Mouse (Mus musculus) hindbrain, embryonic 16.5 days (tissue): ENCODE data around the gene Upf1. TPM values are rescaled to one million over a fixed set of nuclear protein-coding genes. Genes with fewer than 3 reads are reported as not detected.

ENCODE experiments used
- ATAC-seq: fragments of 200-750 bp; cut with Nextera tagmentation; 2 replicates; pipeline ENCODE4 v1.8.0; 2017; ENCODE audit warnings: moderate TSS enrichment, moderate library complexity
- H3K27ac ChIP-seq: fragments of 300-500 bp; sonication (generic); 2 replicates; pipeline ENCODE4 v1.5.1; 2014; ENCODE audit warnings: low read depth, mild to moderate bottlenecking, control low read depth, low read length, moderate library complexity
- H3K27me3 ChIP-seq: fragments of 300-500 bp; sonication (generic); replicated peaks from 2 replicates; pipeline ENCODE4 v1.6.1; 2014; ENCODE audit warnings: low read length; ENCODE audit not compliant: control insufficient read depth, insufficient read depth
- H3K36me3 ChIP-seq: fragments of 300-500 bp; sonication (generic); 2 replicates; pipeline ENCODE4 v1.6.1; 2014; ENCODE audit warnings: mild to moderate bottlenecking, low read length, moderate library complexity, mixed read lengths; ENCODE audit not compliant: control insufficient read depth, insufficient read depth
- H3K4me1 ChIP-seq: fragments of 300-500 bp; sonication (generic); 2 replicates; pipeline ENCODE4 v1.6.1; 2014; ENCODE audit warnings: low read depth, low read length; ENCODE audit not compliant: control insufficient read depth, insufficient read depth
- H3K4me2 ChIP-seq: fragments of 300-500 bp; sonication (generic); 2 replicates; pipeline ENCODE4 v1.6.1; 2014; ENCODE audit warnings: mild to moderate bottlenecking, low read length, control low read depth, moderate library complexity
- H3K4me3 ChIP-seq: fragments of 300-500 bp; sonication (generic); 2 replicates; pipeline ENCODE4 v1.5.1; 2014; ENCODE audit warnings: mild to moderate bottlenecking, low read length, control low read depth, moderate library complexity
- H3K9ac ChIP-seq: fragments of 300-500 bp; sonication (generic); 2 replicates; pipeline ENCODE4 v1.6.1; 2014; ENCODE audit warnings: low read depth, mild to moderate bottlenecking, control low read depth, low read length, moderate library complexity
- H3K9me3 ChIP-seq: fragments of 300-500 bp; sonication (generic); 2 replicates; pipeline ENCODE4 v1.6.1; 2014; ENCODE audit warnings: mild to moderate bottlenecking, low read length, moderate library complexity; ENCODE audit not compliant: control insufficient read depth
- WGBS: fragments of 180-500 bp; shearing (Covaris S2); extraction: QIAGEN DNeasy Blood & Tissue Kit; methylation state at CpG from one replicate; pipeline ENCODE4 v1.1.7; 2014; 5-methylcytosine and 5-hydroxymethylcytosine counted together
- polyA plus RNA-seq: library from polyadenylated mRNA; unstranded; fragments of >200 nt; fragmentation: Nextera tagmentation; extraction: Ambion mirVana; gene quantifications from 2 replicates; pipeline ENCODE4 v1.2.1, GENCODE M21; 2015

Upf1 gene
- polyA plus RNA-seq, 1 experiment from 2014 or later = 7.4 TPM

DNA sequence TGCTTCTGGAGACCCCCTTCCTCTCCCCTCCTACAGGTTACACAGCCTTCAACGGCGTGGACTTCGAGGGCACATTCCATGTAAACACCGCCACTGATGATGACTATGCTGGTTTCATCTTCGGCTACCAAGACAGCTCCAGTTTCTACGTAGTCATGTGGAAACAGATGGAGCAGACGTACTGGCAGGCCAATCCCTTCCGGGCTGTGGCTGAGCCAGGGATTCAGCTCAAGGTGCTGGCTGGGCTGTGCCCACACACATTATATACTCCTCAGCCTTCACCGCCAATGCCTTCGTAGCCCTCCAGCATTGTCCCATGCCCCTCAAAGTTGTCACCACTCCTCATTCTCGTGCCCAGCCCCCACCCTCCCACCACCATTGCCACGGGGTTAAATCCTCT is 27.0 kb upstream of the Upf1 start:
- no peak for ATAC-seq
- Histone ChIP-seq H3K4me1 (peaks cover 5% of the 10 kb centered on the region; the same call in 1 of the 2 replicates), H3K27ac (no peak overlapping the region), H3K4me3 (no peak overlapping the region), H3K9me3 (no peaks in the 10 kb centered on the region), H3K9ac (no peak overlapping the region), H3K4me2 (no peak overlapping the region), H3K36me3 (peaks cover 9% of the 10 kb centered on the region), H3K27me3 (peaks cover 42% of the 10 kb centered on the region)
- 88% methylated on average over 12 of the region's 12 CpGs for WGBS

- peaks cover 2% of the 10 kb centered on the region; the same call in 1 of the 2 replicates for H3K36me3 ChIP-seq
- ATAC-seq = no peak
- 10% methylated on average over 15 of the region's 15 CpGs for WGBS
- H3K4me3 ChIP-seq = no peak overlapping the region
- no peak overlapping the region for H3K4me2 ChIP-seq
- no peak overlapping the region for H3K9ac ChIP-seq
- H3K27ac ChIP-seq = no peak overlapping the region
- peaks cover 19% of the 10 kb centered on the region; the same call in 1 of the 2 replicates for H3K4me1 ChIP-seq
- H3K9me3 ChIP-seq = peaks cover 3% of the 10 kb centered on the region; the same call in 1 of the 2 replicates
- H3K27me3 ChIP-seq = peaks cover 72% of the 10 kb centered on the region
These were observed 24.0 kb upstream of the Upf1 start for GRCm38 (mm10) chr8:70377049-70377448.

- peaks cover 19% of the 10 kb centered on the region; the same call in 1 of the 2 replicates for H3K4me1 ChIP-seq
- 8% methylated on average over 36 of the region's 37 CpGs for WGBS
- ATAC-seq = no peak
- H3K9ac ChIP-seq = peak overlapping the region; percentile 8
- H3K4me3 ChIP-seq = peak overlapping the region; percentile 6; the same call in 1 of the 2 replicates
- peaks cover 78% of the 10 kb centered on the region for H3K27me3 ChIP-seq
- no peak overlapping the region; the same call in 1 of the 2 replicates for H3K4me2 ChIP-seq
- H3K36me3 ChIP-seq = peaks cover 2% of the 10 kb centered on the region; the same call in 1 of the 2 replicates
- H3K9me3 ChIP-seq = peaks cover 3% of the 10 kb centered on the region; the same call in 1 of the 2 replicates
- H3K27ac ChIP-seq = no peak overlapping the region
These were observed 23.2 kb upstream of the Upf1 start for GRCm38 (mm10) chr8:70376275-70376741.

DNA sequence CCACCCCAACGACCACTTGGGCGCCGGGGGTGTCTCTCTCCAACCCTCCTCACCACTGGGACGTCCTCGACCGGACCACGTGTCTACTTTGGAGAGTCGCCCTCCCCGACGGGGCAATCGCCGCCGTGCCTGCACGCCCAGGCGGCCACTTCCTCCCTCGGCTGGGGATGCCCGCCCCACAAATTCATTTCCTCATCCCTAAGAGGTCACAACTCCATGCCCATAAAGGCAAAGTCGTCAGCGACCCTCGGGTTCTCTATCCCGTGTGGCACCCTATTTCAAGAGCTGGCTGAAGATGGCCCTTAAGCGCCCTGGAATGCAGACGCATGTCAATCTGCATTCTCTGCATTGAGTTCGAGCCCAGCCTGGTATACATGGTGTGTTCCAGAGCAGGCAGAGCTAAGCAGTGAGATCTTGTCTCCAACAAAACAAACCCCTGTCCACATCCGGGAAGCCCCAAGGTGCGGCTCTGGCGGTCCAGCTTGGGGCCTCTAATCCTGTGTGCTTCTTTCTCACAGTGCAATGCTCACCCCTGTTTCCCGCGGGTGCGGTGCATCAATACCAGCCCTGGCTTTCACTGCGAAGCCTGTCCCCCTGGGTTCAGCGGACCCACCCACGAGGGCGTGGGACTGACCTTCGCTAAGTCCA is 22.3 kb upstream of the Upf1 start:
- no peak overlapping the region for H3K9ac ChIP-seq
- H3K4me3 ChIP-seq = no peak overlapping the region; the same call in 1 of the 2 replicates
- peaks cover 2% of the 10 kb centered on the region; the same call in 1 of the 2 replicates for H3K36me3 ChIP-seq
- ATAC-seq = no peak
- no peak overlapping the region for H3K27ac ChIP-seq
- peaks cover 78% of the 10 kb centered on the region for H3K27me3 ChIP-seq
- H3K4me2 ChIP-seq = no peak overlapping the region
- WGBS = 7% methylated on average over 35 of the region's 35 CpGs
- peaks cover 3% of the 10 kb centered on the region; the same call in 1 of the 2 replicates for H3K9me3 ChIP-seq
- peaks cover 19% of the 10 kb centered on the region; the same call in 1 of the 2 replicates for H3K4me1 ChIP-seq

DNA sequence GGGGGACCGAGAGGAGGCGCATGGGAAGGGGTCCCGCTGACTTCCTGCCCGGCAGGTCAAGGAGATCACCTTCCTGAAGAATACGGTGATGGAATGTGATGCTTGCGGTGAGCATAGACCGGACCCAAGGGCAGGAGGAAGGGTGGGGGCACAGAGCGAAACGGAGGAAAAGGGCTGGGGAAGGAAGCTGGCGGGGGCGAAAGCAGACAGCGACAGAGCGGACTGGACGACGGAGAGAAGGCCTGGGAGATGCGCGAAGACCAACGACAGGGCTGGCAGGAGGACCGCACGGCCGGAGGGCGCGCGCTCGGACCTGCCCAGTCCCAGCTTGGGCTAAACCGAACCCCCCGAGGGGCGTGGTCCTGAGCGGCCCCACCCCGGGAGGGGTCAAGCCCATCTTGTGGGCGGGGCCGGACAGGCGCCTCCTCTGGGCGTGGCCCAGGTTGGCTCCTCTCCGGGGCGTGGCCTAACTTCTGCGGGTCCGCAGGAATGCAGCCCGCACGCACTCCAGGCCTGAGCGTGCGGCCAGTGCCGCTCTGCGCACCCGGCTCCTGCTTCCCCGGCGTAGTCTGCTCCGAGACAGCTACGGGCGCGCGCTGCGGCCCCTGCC is 21.3 kb upstream of the Upf1 start:
- under 1% methylated on average over 38 of the region's 53 CpGs for WGBS
- H3K4me1 ChIP-seq = peaks cover 19% of the 10 kb centered on the region; the same call in 1 of the 2 replicates
- H3K36me3 ChIP-seq = peaks cover 1% of the 10 kb centered on the region; the same call in 1 of the 2 replicates
- H3K9me3 ChIP-seq = peaks cover 3% of the 10 kb centered on the region; the same call in 1 of the 2 replicates
- peak overlapping the region; percentile 37 for H3K4me3 ChIP-seq
- peak overlapping the region; percentile 59 for H3K4me2 ChIP-seq
- H3K27ac ChIP-seq = no peak overlapping the region
- ATAC-seq = peak; percentile 50
- peak overlapping the region; percentile 45; the same call in 1 of the 2 replicates for H3K9ac ChIP-seq
- peaks cover 76% of the 10 kb centered on the region for H3K27me3 ChIP-seq

- Histone ChIP-seq H3K36me3 (no peaks in the 10 kb centered on the region), H3K9me3 (peaks cover 3% of the 10 kb centered on the region; the same call in 1 of the 2 replicates), H3K27me3 (peaks cover 70% of the 10 kb centered on the region), H3K9ac (peak within 1 kb of the TSS; percentile 45), H3K4me2 (peak within 1 kb of the TSS; percentile 59), H3K27ac (no peak within 1 kb of the TSS), H3K4me3 (peak within 1 kb of the TSS; percentile 37), H3K4me1 (peaks cover 19% of the 10 kb centered on the region; the same call in 1 of the 2 replicates)
- 4% methylated on average over 47 of the region's 47 CpGs for WGBS
- ATAC-seq = no peak
These were observed 20.6 kb upstream of the Upf1 start, which contains the start of gene Comp for GRCm38 (mm10) chr8:70373397-70374317. Gene Comp (plus strand): TSS chr8:70373558.

DNA sequence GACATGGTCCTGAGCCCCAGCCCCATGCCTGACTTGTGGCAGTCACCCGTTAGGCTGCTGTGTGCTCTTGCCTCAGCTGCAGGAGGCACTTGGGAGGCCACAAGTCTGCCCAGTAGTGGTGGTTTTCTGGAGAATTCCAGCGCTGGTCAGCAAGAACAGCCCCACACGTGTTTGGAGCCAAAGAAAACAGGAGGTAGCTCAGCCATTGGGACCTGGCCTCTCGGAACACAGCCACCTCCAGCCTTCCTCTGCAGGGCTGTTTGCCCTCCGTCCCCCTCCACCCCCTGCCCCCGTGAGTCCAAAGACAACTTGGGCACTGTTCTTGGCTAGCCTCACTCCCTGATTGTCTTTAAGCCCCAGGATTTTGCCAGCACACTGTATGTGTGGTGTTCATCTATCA is 18.9 kb upstream of the Upf1 start:
- Histone ChIP-seq H3K4me3 (no peak overlapping the region), H3K36me3 (no peaks in the 10 kb centered on the region), H3K27ac (no peak overlapping the region), H3K27me3 (peaks cover 54% of the 10 kb centered on the region), H3K9ac (no peak overlapping the region), H3K4me2 (no peak overlapping the region), H3K9me3 (peaks cover 3% of the 10 kb centered on the region; the same call in 1 of the 2 replicates), H3K4me1 (peaks cover 19% of the 10 kb centered on the region; the same call in 1 of the 2 replicates)
- 37% methylated on average over 6 of the region's 6 CpGs for whole genome bisulfite sequencing
- no peak for ATAC-seq

DNA sequence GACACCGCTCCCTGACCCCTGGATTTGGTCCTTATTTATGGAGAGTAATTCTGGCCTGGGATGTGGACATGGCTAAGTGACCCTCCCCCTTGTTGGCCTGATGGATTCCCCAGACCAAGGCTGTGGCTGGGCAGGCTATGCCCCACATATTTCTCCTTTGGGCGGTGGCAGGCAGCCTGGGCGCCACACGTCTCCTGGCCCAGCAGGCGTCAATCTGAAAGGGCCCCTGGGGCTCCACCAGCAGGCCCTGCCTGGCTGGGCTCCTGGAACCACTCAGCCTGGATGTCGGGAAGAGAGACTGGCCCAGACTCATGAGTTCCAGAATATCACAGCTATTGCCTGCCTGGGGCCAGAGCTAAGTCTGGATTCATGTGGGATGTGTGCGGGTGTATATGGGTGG is 17.4 kb upstream of the Upf1 start:
- Histone ChIP-seq H3K4me1 (peaks cover 14% of the 10 kb centered on the region; the same call in 1 of the 2 replicates), H3K9me3 (peaks cover 3% of the 10 kb centered on the region; the same call in 1 of the 2 replicates), H3K27me3 (peaks cover 40% of the 10 kb centered on the region), H3K36me3 (no peaks in the 10 kb centered on the region), H3K27ac (no peak overlapping the region), H3K4me2 (no peak overlapping the region), H3K9ac (no peak overlapping the region), H3K4me3 (no peak overlapping the region)
- no peak for ATAC-seq
- 67% methylated on average over 7 of the region's 7 CpGs for WGBS
